Mouse (Mus musculus) lung, adult 2 months (tissue): ENCODE data around the gene Mafk.

Experiments
- CTCF ChIP-seq: fragments of 200-500 bp; IDR thresholded peaks from 2 replicates; pipeline ENCODE4 v1.5.1; 2011; ENCODE audit warnings: mild to moderate bottlenecking, low read length, control low read depth; ENCODE audit not compliant: insufficient read depth
- POLR2A ChIP-seq: fragments of 200-500 bp; IDR thresholded peaks from 2 replicates; pipeline ENCODE4 v1.6.1; 2011; ENCODE audit warnings: low read depth, mild to moderate bottlenecking, control low read depth, low read length, borderline replicate concordance; ENCODE audit errors: extremely low read depth

DNA sequence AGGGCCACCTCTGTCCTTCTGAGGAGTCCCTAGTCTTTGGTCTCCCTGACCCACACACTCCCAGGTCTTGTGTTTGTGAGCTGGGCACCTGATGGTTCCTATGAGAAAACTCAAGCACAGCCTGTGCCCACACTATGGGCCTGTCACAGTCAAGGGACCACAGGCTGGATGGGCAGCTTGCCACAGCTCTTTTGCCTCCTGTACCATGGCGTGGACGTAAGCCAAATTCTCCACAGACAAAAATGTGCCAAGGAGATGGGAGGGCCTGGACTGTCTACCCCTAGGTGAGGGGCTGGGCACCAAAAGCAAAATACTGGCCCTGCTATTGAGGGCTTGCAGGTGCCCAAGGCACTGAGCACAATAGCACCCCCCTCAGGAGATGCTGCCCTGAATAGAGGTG lies 34.7 kb upstream of the Mafk start:
- TF ChIP-seq POLR2A: no peak
- no peak for TF ChIP-seq CTCF
